ENCODE assay signal across 10 mouse cellular contexts in the genomic region with DNA sequence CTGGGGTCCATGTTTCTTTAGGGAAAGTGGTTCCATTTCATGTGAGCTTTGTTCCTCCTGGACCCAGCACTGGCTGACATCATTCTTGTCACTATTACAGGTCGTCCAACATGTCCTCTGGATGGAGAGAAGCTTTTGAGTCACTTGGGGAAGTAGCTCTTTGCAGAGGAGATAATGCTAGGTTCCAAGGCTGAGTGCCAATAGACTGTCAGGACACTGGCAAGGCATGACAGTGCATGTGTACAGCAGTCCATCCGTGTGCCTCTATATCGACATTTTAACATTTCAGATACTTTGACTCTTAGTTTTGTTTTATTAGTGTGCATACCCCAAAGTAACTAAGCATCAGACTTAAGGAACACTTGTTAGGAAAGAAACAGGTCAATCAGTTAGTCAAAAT.
DNase-seq lines count a peak whose midpoint lies in the region; ATAC-seq and TF ChIP-seq lines count a peak whose summit lies in the region.
"Had no signal": no experiment of that assay in that cellular context is flagged by ENCODE, and none has a peak within 500 bp of the region (broad histone marks: within the 10 kb centered on the region; RNA-seq: fewer than 3 reads in every experiment).

No protein-coding gene starts in this region.

- no peak overlapping the region for H3K4me3 ChIP-seq in forebrain, embryonic 16.5 days (replicated peaks; ENCODE audit: low read length)
- H3K4me3 ChIP-seq in forebrain, postnatal 0 days (ENCODE audit: low read depth, low read length), result no peak overlapping the region
- no peak overlapping the region for H3K4me3 ChIP-seq in liver, adult 2 months (ENCODE audit: insufficient read depth, low read depth, low read length)
- H3K4me3 ChIP-seq in liver, embryonic 11.5 days (ENCODE audit: low read depth, low read length), result no peak overlapping the region
- H3K4me3 ChIP-seq in hindbrain, embryonic 13.5 days, result no peak overlapping the region
- no peak overlapping the region for H3K4me3 ChIP-seq in heart, embryonic 10.5 days
- H3K4me3 ChIP-seq: embryonic facial prominence, embryonic 10.5 days; embryonic facial prominence, embryonic 12.5 days; forebrain, embryonic 12.5 days had no signal

- H3K27me3 ChIP-seq in forebrain, embryonic 16.5 days (replicated peaks; ENCODE audit: control insufficient read depth, insufficient read depth, low read length), result no peaks in the 10 kb centered on the region
- H3K27me3 ChIP-seq in forebrain, postnatal 0 days (ENCODE audit: insufficient read depth, low read length), result no peaks in the 10 kb centered on the region
- H3K27me3 ChIP-seq in liver, adult 2 months (ENCODE audit: control insufficient read depth, insufficient read depth, low read length), result no peaks in the 10 kb centered on the region
- H3K27me3 ChIP-seq in liver, embryonic 11.5 days (replicated peaks; ENCODE audit: control insufficient read depth, insufficient read depth, low read length), result no peaks in the 10 kb centered on the region
- no peaks in the 10 kb centered on the region for H3K27me3 ChIP-seq in hindbrain, embryonic 13.5 days
- peaks cover 6% of the 10 kb centered on the region; the same call in 1 of the 2 replicates for H3K27me3 ChIP-seq in heart, embryonic 10.5 days (ENCODE audit: insufficient read depth, poor library complexity, severe bottlenecking)
- H3K27me3 ChIP-seq: embryonic facial prominence, embryonic 12.5 days; forebrain, embryonic 12.5 days had no signal

- H3K27ac ChIP-seq in forebrain, embryonic 16.5 days (ENCODE audit: low read length), result peak overlapping the region; percentile 60
- no peak overlapping the region for H3K27ac ChIP-seq in forebrain, postnatal 0 days (ENCODE audit: low read depth, low read length)
- H3K27ac ChIP-seq in liver, adult 2 months (replicated peaks; ENCODE audit: insufficient read depth, low read depth, low read length), result no peak overlapping the region
- H3K27ac ChIP-seq in liver, embryonic 11.5 days (ENCODE audit: low read depth, low read length), result no peak overlapping the region
- no peak overlapping the region for H3K27ac ChIP-seq in hindbrain, embryonic 13.5 days
- H3K27ac ChIP-seq in heart, embryonic 10.5 days, result no peak overlapping the region
- H3K27ac ChIP-seq: embryonic facial prominence, embryonic 10.5 days; embryonic facial prominence, embryonic 12.5 days; forebrain, embryonic 12.5 days had no signal

- TF ChIP-seq CTCF in forebrain, postnatal 0 days (IDR thresholded peaks at IDR 0.05; ENCODE audit: low read depth), result no peak
- TF ChIP-seq CTCF in liver, adult 2 months (IDR thresholded peaks at IDR 0.05; ENCODE audit: low read depth, low read length), result no peak

- ATAC-seq in forebrain, embryonic 16.5 days, result no peak
- ATAC-seq in forebrain, postnatal 0 days, result no peak
- no peak for ATAC-seq in liver, embryonic 11.5 days (replicated peaks; ENCODE audit: low FRiP score)
- ATAC-seq in hindbrain, embryonic 13.5 days (ENCODE audit: low FRiP score), result no peak

- no peak overlapping the region for H3K9ac ChIP-seq in forebrain, embryonic 16.5 days (replicated peaks; ENCODE audit: low read depth, low read length)
- no peak overlapping the region for H3K9ac ChIP-seq in forebrain, postnatal 0 days
- H3K9ac ChIP-seq in liver, adult 2 months (ENCODE audit: low read depth, low read length), result no peak overlapping the region
- no peak overlapping the region for H3K9ac ChIP-seq in liver, embryonic 11.5 days (ENCODE audit: low read depth, low read length)
- no peak overlapping the region for H3K9ac ChIP-seq in hindbrain, embryonic 13.5 days
- H3K9ac ChIP-seq: embryonic facial prominence, embryonic 12.5 days; forebrain, embryonic 12.5 days had no signal

- H3K4me1 ChIP-seq in forebrain, embryonic 16.5 days (replicated peaks; ENCODE audit: control insufficient read depth, insufficient read depth, low read length), result peaks cover 32% of the 10 kb centered on the region
- H3K4me1 ChIP-seq in forebrain, postnatal 0 days (ENCODE audit: insufficient read depth), result no peaks in the 10 kb centered on the region; the same call in 1 of the 2 replicates
- H3K4me1 ChIP-seq in liver, adult 2 months (ENCODE audit: control insufficient read depth, insufficient read depth, low read length), result no peaks in the 10 kb centered on the region; the same call in 1 of the 2 replicates
- no peaks in the 10 kb centered on the region for H3K4me1 ChIP-seq in liver, embryonic 11.5 days (replicated peaks; ENCODE audit: control insufficient read depth, insufficient read depth, low read length)
- peaks cover 13% of the 10 kb centered on the region for H3K4me1 ChIP-seq in hindbrain, embryonic 13.5 days (replicated peaks)
- 0 out of 2 replicates have a peak, but pooled peaks cover 3% of the 10 kb centered on the region for H3K4me1 ChIP-seq in heart, embryonic 10.5 days
- H3K4me1 ChIP-seq: embryonic facial prominence, embryonic 10.5 days; embryonic facial prominence, embryonic 12.5 days had no signal

- no peaks in the 10 kb centered on the region; the same call in 1 of the 2 replicates for H3K36me3 ChIP-seq in forebrain, embryonic 16.5 days (ENCODE audit: control insufficient read depth, insufficient read depth)
- H3K36me3 ChIP-seq in forebrain, postnatal 0 days (ENCODE audit: insufficient read depth), result peaks cover 9% of the 10 kb centered on the region; the same call in 1 of the 2 replicates
- H3K36me3 ChIP-seq in liver, adult 2 months (ENCODE audit: control insufficient read depth, insufficient read depth, low read length), result no peaks in the 10 kb centered on the region
- H3K36me3 ChIP-seq in liver, embryonic 11.5 days (ENCODE audit: control insufficient read depth, insufficient read depth, low read length), result no peaks in the 10 kb centered on the region
- peaks cover 11% of the 10 kb centered on the region for H3K36me3 ChIP-seq in hindbrain, embryonic 13.5 days
- no peaks in the 10 kb centered on the region for H3K36me3 ChIP-seq in heart, embryonic 10.5 days
- H3K36me3 ChIP-seq: embryonic facial prominence, embryonic 10.5 days; embryonic facial prominence, embryonic 12.5 days had no signal

- WGBS in forebrain, embryonic 16.5 days, result 67% methylated on average over 3 of the region's 3 CpGs
- WGBS in forebrain, postnatal 0 days, result 57% methylated on average over 3 of the region's 3 CpGs
- WGBS in liver, adult 2 months, result 64% methylated on average over 3 of the region's 3 CpGs
- 76% methylated on average over 3 of the region's 3 CpGs for WGBS in liver, embryonic 11.5 days
- 87% methylated on average over 3 of the region's 3 CpGs for WGBS in hindbrain, embryonic 13.5 days
- WGBS in heart, embryonic 10.5 days, result 71% methylated on average over 3 of the region's 3 CpGs

- no peak for TF ChIP-seq POLR2A in liver, adult 2 months (IDR thresholded peaks at IDR 0.05; ENCODE audit: extremely low read depth, insufficient read depth, low read length)

- H3K9me3 ChIP-seq in forebrain, embryonic 16.5 days (ENCODE audit: control insufficient read depth, low read length), result no peaks in the 10 kb centered on the region
- H3K9me3 ChIP-seq in forebrain, postnatal 0 days (ENCODE audit: low read length), result no peaks in the 10 kb centered on the region
- H3K9me3 ChIP-seq in liver, embryonic 11.5 days (ENCODE audit: control insufficient read depth, low read length), result no peaks in the 10 kb centered on the region
- H3K9me3 ChIP-seq in hindbrain, embryonic 13.5 days, result no peaks in the 10 kb centered on the region
- H3K9me3 ChIP-seq in heart, embryonic 10.5 days, result no peaks in the 10 kb centered on the region
- H3K9me3 ChIP-seq: embryonic facial prominence, embryonic 12.5 days; forebrain, embryonic 12.5 days had no signal

- no peak overlapping the region for H3K4me2 ChIP-seq in forebrain, embryonic 16.5 days (ENCODE audit: low read length)
- no peak overlapping the region for H3K4me2 ChIP-seq in forebrain, postnatal 0 days (ENCODE audit: low read depth)
- H3K4me2 ChIP-seq in liver, embryonic 11.5 days, result no peak overlapping the region
- no peak overlapping the region for H3K4me2 ChIP-seq in hindbrain, embryonic 13.5 days
- H3K4me2 ChIP-seq: embryonic facial prominence, embryonic 12.5 days; forebrain, embryonic 12.5 days had no signal

- DNase-seq in forebrain, postnatal 0 days, result no peak
- peak; percentile 48 for DNase-seq in liver, adult 2 months (ENCODE audit: extremely low read depth, low read depth, low spot score)
- no peak for DNase-seq in liver, embryonic 11.5 days (ENCODE audit: low spot score)
- peak; percentile 76 for DNase-seq in MEL-GATA-1-ER (ENCODE audit: extremely low read depth, low read depth)
- no peak for DNase-seq in heart, embryonic 10.5 days (ENCODE audit: low spot score)

- H3K79me2 ChIP-seq in liver, adult 2 months (ENCODE audit: control insufficient read depth, insufficient read depth, low read length), result no peaks in the 10 kb centered on the region; the same call in 1 of the 2 replicates

Comparison
In these comparisons a context has a peak if more than half of its experiments do, and no peak if none do; other contexts are left out.
1. DNase-seq: peak in liver, adult 2 months (single experiment) and MEL-GATA-1-ER (single experiment); none in forebrain, postnatal 0 days (single experiment), liver, embryonic 11.5 days (single experiment) and heart, embryonic 10.5 days (single experiment).